Mouse (Mus musculus) neural tube, embryonic 15.5 days (tissue): Measurements from ENCODE around the gene Gm29735. TPM values are rescaled to one million over a fixed set of nuclear protein-coding genes. Genes with fewer than 3 reads are reported as not detected.
"Not testable (repeated sequence)": the region's sequence is repeated elsewhere in the genome, so short reads cannot be mapped to it uniquely, and the experiment has no call there.

Source experiments
- ATAC-seq: fragments of 200-750 bp; cut with Nextera tagmentation; 2 replicates; pipeline ENCODE4 v1.8.0; 2017; ENCODE audit warnings: mild to moderate bottlenecking, moderate TSS enrichment, moderate library complexity; ENCODE audit not compliant: low FRiP score
- H3K27ac ChIP-seq: fragments of 300-500 bp; sonication (generic); replicated peaks from 2 replicates; pipeline ENCODE4 v1.5.1; 2015; ENCODE audit warnings: mild to moderate bottlenecking, inconsistent platforms
- H3K27me3 ChIP-seq: fragments of 300-500 bp; sonication (generic); replicated peaks from 2 replicates; pipeline ENCODE4 v1.6.1; 2015; ENCODE audit warnings: inconsistent platforms
- H3K36me3 ChIP-seq: fragments of 300-500 bp; sonication (generic); 2 replicates; pipeline ENCODE4 v1.6.1; 2015; ENCODE audit warnings: inconsistent platforms
- H3K4me1 ChIP-seq: fragments of 300-500 bp; sonication (generic); 2 replicates; pipeline ENCODE4 v1.6.1; 2015; ENCODE audit warnings: inconsistent platforms
- H3K4me2 ChIP-seq: fragments of 300-500 bp; sonication (generic); 2 replicates; pipeline ENCODE4 v1.6.1; 2015; ENCODE audit warnings: inconsistent platforms, mild to moderate bottlenecking, moderate library complexity
- H3K4me3 ChIP-seq: fragments of 300-500 bp; sonication (generic); replicated peaks from 2 replicates; pipeline ENCODE4 v1.5.1; 2015; ENCODE audit warnings: mild to moderate bottlenecking, inconsistent platforms
- H3K9ac ChIP-seq: fragments of 300-500 bp; sonication (generic); replicated peaks from 2 replicates; pipeline ENCODE4 v1.6.1; 2015; ENCODE audit warnings: mild to moderate bottlenecking, inconsistent platforms
- H3K9me3 ChIP-seq: fragments of 300-500 bp; sonication (generic); replicated peaks from 2 replicates; pipeline ENCODE4 v1.6.1; 2016; ENCODE audit warnings: inconsistent platforms
- WGBS: fragments of 180-500 bp; shearing (Covaris S2); methylation state at CpG from one replicate; pipeline ENCODE4 v1.1.7; 2015; ENCODE audit warnings: mixed read lengths; 5-methylcytosine and 5-hydroxymethylcytosine counted together
- polyA plus RNA-seq: library from polyadenylated mRNA; unstranded; fragments of >200 nt; fragmentation: Nextera tagmentation; extraction: Ambion mirVana; gene quantifications from 2 replicates; pipeline ENCODE4 v1.2.1, GENCODE M21; 2015

The Gm29735 gene
- polyA plus RNA-seq, result not detected in 2 replicates

DNA sequence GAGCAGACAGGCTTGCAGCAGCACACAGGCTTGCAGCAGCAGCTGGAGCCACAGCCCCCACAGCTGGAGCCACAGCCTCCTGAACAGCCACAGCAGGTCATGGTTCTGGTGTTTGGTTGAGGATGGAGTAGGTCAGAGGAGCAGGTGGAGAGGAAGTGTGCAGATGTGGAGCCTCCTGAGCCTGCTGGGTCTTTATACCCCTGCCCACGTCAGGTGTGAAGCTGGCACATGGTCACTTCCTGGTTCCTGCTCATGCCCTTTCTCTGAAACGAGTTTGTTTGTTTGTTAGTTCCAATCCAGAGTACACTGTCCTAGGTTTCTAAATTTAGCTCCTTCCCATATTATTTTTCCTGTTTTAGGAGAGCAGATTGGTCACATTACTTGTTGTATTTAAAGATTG is at the start of gene Gm29735:
Gm29735 (minus strand) TSS at position 101 of the 400 bp plus-strand sequence.
- not testable (repeated sequence) for ATAC-seq, H3K4me1 ChIP-seq, H3K27ac ChIP-seq, H3K4me3 ChIP-seq, H3K27me3 ChIP-seq, H3K4me2 ChIP-seq, H3K9ac ChIP-seq, H3K9me3 ChIP-seq, H3K36me3 ChIP-seq
- WGBS, result 65% methylated on average over 2 of the region's 2 CpGs

DNA sequence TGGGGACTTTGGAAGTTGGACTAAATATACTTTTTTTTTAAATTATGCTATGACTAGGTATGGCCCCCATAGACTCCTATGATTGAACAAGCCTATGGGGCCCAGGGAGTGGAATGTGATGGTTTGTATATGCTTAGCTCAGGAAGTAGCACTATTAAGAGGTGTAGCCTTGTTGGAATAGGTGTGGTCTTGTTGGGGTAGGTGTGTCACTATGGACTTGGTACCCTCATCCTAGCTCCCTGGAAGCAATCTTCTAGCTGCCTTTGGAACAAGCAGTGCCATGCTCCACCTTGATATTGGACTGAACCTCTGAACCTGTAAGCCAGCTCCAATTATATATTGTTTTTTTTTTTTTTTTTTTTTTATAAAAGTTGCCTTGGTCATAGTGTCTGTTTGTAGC is 48.6 kb upstream of the Gm29735 start:
- no peaks in the 10 kb centered on the region for H3K27me3 ChIP-seq
- no peaks in the 10 kb centered on the region for H3K4me1 ChIP-seq
- no peak overlapping the region for H3K9ac ChIP-seq
- H3K27ac ChIP-seq, result no peak overlapping the region
- no peaks in the 10 kb centered on the region for H3K36me3 ChIP-seq
- H3K4me2 ChIP-seq, result no peak overlapping the region
- ATAC-seq, result no peak
- no peak overlapping the region for H3K4me3 ChIP-seq
- H3K9me3 ChIP-seq, result no peaks in the 10 kb centered on the region

DNA sequence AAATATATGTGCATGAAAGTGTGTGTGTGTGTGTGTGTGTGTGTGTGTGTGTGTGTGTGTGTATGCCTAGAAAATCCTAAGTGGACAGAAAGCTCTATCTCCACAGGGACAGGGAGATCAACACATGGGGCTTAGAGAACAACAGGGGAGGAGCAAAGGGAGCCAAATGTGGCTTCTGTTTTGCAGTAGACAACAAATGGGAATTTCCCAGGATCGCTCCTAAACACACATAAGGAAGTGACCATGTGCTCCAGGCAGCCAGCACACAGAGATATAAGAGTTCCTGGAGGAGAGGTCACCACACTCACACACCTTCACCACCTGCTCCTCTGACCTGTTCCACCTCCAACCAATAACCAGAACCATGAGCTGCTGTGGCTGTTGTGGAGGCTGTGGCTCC is 44.2 kb upstream of the Gm29735 start, which contains the start of gene Krtap5-3:
Krtap5-3 (plus strand) TSS at position 301 of the 400 bp plus-strand sequence.
- no peak within 1 kb of the TSS for H3K9ac ChIP-seq
- no peak within 1 kb of the TSS for H3K4me2 ChIP-seq
- H3K9me3 ChIP-seq, result no peaks in the 10 kb centered on the region
- H3K27ac ChIP-seq, result no peak within 1 kb of the TSS
- WGBS, result 80% methylated on average over 1 of the region's 1 CpGs
- H3K4me3 ChIP-seq, result no peak within 1 kb of the TSS
- H3K4me1 ChIP-seq, result no peaks in the 10 kb centered on the region
- no peaks in the 10 kb centered on the region for H3K27me3 ChIP-seq
- H3K36me3 ChIP-seq, result no peaks in the 10 kb centered on the region
- ATAC-seq, result no peak

DNA sequence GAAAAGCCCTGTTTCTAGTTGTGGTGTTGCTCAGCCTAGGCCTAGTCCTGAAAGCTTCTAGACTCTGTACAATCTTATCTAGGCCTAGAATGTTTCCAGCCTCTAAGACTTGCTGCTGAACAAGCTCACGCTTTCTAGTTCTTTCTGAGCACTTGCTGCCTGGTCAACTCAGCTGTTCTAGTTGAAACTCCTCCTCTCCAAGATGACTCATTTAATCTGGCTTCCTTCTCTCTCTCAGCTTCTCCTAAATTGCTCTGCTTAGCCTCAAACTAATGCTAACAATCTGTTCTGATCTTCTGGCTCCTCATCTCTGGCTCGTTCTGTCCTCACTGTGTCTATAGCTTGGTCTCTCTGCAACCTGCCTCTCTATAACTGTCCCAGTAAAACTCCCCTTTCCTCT is 41.8 kb upstream of the Gm29735 start:
- H3K27ac ChIP-seq, result no peak overlapping the region
- no peak overlapping the region for H3K4me3 ChIP-seq
- ATAC-seq, result no peak
- no peak overlapping the region for H3K4me2 ChIP-seq
- H3K4me1 ChIP-seq, result no peaks in the 10 kb centered on the region
- WGBS, result 83% methylated on average over 2 of the region's 2 CpGs
- H3K9ac ChIP-seq, result no peak overlapping the region
- no peaks in the 10 kb centered on the region for H3K27me3 ChIP-seq
- H3K9me3 ChIP-seq, result no peaks in the 10 kb centered on the region
- H3K36me3 ChIP-seq, result no peaks in the 10 kb centered on the region

DNA sequence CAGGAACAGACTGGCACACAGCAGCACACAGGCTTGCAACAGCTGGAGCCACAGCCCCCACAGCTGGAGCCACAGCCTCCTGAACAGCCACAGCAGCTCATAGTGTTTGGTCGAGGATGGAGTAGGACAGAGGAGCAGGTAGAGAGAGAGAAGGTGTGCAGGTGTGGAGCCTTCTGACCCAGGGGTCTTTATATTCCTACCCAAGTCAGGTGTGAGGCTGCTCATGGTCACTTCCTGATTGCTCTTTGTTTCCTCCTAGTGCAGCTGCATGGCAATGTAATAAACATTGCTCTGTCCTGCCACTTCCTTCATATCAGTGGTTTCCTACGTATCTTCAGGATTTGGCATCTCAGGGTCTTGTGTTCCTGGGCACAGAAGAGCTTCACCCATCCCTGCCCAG is 33.4 kb upstream of the Gm29735 start, which contains the start of gene Gm10153:
Gm10153 (minus strand) TSS at position 101 of the 400 bp plus-strand sequence.
- Histone ChIP-seq H3K4me3 (no peak within 1 kb of the TSS), H3K9ac (no peak within 1 kb of the TSS), H3K36me3 (no peaks in the 10 kb centered on the region), H3K27ac (no peak within 1 kb of the TSS), H3K27me3 (no peaks in the 10 kb centered on the region), H3K4me1 (no peaks in the 10 kb centered on the region), H3K9me3 (no peaks in the 10 kb centered on the region), H3K4me2 (no peak within 1 kb of the TSS)
- WGBS, result 55% methylated on average over 2 of the region's 2 CpGs
- no peak for ATAC-seq

DNA sequence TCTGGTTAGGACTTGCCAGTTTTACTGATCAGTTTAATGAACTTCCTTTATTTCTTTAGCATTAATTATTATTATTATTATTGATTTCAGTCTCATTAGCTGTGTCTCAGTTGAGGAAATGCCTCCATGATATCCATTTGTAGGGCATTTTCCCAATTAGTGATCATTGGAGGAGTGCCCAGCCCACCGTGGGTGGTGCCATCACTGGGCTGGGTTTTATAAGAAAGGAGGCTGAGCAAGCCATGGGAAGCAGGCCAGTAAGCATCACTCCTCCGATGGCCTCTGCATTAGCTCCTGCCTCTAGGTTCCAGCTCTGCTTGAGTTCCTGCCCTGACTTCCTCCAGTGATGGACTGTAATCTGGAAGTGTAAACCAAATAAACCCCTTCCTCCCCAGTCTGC is 31.2 kb upstream of the Gm29735 start:
- H3K27ac ChIP-seq, result no peak overlapping the region
- no peak for ATAC-seq
- H3K4me2 ChIP-seq, result no peak overlapping the region
- H3K4me1 ChIP-seq, result no peaks in the 10 kb centered on the region
- 75% methylated on average over 2 of the region's 2 CpGs for WGBS
- H3K36me3 ChIP-seq, result no peaks in the 10 kb centered on the region
- H3K9ac ChIP-seq, result no peak overlapping the region
- no peak overlapping the region for H3K4me3 ChIP-seq
- no peaks in the 10 kb centered on the region for H3K27me3 ChIP-seq
- no peaks in the 10 kb centered on the region for H3K9me3 ChIP-seq

DNA sequence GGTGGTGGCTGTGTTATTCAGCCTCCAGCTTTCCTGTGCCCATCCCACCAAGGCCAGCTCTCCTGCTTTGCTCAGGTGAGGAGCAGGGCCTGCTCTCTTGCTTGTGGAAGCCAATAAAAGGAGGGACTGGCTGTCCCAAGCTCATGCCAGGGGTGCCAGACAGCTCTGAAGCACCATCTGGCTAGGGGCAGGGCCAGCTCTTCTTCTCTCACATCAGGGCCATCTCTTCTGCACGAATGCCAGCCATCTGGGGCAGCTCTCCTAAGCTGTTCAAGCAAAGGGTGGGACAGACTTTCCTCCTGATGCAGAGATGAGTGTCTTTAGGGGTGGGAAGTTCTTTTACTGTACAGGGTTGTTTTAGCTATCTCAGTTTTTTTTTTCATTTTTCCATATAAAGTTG is 24.1 kb upstream of the Gm29735 start:
- H3K36me3 ChIP-seq, result no peaks in the 10 kb centered on the region
- no peak overlapping the region for H3K27ac ChIP-seq
- no peak for ATAC-seq
- WGBS, result 67% methylated on average over 1 of the region's 1 CpGs
- H3K4me3 ChIP-seq, result no peak overlapping the region
- H3K4me1 ChIP-seq, result no peaks in the 10 kb centered on the region
- H3K27me3 ChIP-seq, result no peaks in the 10 kb centered on the region
- no peak overlapping the region for H3K4me2 ChIP-seq
- H3K9me3 ChIP-seq, result no peaks in the 10 kb centered on the region
- H3K9ac ChIP-seq, result no peak overlapping the region

DNA sequence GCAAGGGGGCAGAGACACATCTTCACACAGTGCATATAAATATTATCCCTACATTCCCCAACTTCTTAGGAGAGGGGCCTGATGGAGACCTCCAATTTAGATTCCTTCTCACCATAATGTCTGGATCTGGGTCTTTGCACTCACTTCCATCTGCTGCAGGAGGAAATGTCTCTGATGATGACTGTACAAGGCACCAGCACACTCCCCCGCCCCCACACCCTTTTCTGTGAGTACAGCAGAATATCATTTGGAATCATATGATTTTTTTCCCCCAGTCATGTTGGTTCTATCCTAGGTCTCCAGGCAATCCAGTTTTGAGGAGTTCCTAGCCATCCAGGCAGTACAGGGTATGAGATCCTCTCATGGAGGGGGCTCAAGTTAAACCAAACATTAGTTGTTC is 21.8 kb upstream of the Gm29735 start:
- Histone ChIP-seq H3K9ac (no peak overlapping the region), H3K36me3 (no peaks in the 10 kb centered on the region), H3K27ac (no peak overlapping the region), H3K9me3 (no peaks in the 10 kb centered on the region), H3K4me2 (no peak overlapping the region), H3K4me3 (no peak overlapping the region), H3K27me3 (no peaks in the 10 kb centered on the region), H3K4me1 (no peaks in the 10 kb centered on the region)
- no peak for ATAC-seq
- 84% methylated on average over 1 of the region's 1 CpGs for WGBS

DNA sequence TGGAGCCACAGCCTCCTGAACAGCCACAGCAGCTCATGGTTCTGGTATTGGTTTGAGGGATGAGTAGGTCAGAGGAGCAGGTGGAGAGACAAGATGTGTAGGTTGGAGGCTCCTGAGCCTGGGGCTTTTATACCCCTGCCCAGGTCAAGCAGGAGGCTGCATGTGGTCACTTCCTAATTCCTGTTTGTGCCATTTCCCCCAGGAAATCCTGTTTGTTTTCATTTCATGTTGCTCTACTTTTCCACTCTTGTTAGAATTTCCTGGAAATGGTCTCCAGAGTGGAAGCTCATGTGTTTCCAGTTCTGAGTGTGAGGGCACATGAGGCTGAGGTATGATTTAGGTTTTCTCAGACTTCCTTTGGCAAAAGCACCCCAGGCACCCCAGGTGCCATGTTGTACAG is 19.0 kb upstream of the Gm29735 start, which contains the start of gene Krtap5-2:
Krtap5-2 (minus strand) TSS at position 101 of the 400 bp plus-strand sequence.
- not testable (repeated sequence) for H3K27me3 ChIP-seq, H3K36me3 ChIP-seq, H3K27ac ChIP-seq, ATAC-seq, H3K4me1 ChIP-seq, H3K9ac ChIP-seq, H3K4me2 ChIP-seq, H3K9me3 ChIP-seq, H3K4me3 ChIP-seq

DNA sequence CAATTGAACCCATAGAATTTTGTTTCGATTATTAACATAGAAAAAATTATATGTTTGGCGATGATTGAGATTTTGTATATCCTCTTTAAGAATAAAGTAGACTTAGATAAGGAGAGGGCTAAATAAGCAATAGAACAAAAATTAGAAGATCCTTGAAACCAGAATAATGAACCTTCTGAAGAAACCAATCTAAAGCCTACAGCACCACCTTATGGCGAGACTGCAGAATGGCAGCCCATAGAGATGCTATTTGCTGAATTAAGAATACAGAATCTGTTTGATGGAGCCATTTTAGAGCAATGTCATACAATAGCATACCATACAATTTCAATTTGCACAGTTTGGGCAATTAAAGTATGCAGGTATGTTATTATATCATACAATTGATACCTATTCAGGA is 12.9 kb upstream of the Gm29735 start:
- no peak overlapping the region for H3K4me3 ChIP-seq
- no peak overlapping the region for H3K27ac ChIP-seq
- no peak overlapping the region for H3K9ac ChIP-seq
- no peak for ATAC-seq
- no peaks in the 10 kb centered on the region for H3K36me3 ChIP-seq
- 51% methylated on average over 3 of the region's 3 CpGs for WGBS
- no peaks in the 10 kb centered on the region for H3K9me3 ChIP-seq
- H3K27me3 ChIP-seq, result no peaks in the 10 kb centered on the region
- H3K4me2 ChIP-seq, result no peak overlapping the region
- no peaks in the 10 kb centered on the region for H3K4me1 ChIP-seq

DNA sequence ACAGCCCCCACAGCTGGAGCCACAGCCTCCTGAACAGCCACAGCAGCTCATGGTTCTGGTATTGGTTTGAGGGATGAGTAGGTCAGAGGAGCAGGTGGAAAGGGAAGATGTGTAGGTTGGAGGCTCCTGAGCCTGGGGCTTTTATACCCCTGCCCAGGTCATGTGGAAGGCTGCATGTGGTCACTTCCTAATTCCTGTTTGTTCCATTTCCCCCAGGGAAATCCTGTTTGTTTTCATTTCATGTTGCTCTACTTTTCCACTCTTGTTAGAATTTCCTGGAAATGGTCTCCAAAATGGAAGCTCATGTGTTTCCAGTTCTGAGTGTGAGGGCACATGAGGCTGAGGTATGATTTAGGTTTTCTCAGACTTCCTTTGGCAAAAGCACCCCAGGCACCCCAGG is 8.7 kb upstream of the Gm29735 start, which contains the start of gene Gm4553:
Gm4553 (minus strand) TSS at position 101 of the 400 bp plus-strand sequence.
- H3K4me3 ChIP-seq, ATAC-seq, H3K36me3 ChIP-seq, H3K4me1 ChIP-seq, H3K27ac ChIP-seq, H3K9ac ChIP-seq, H3K9me3 ChIP-seq, H3K4me2 ChIP-seq, H3K27me3 ChIP-seq: not testable (repeated sequence)

DNA sequence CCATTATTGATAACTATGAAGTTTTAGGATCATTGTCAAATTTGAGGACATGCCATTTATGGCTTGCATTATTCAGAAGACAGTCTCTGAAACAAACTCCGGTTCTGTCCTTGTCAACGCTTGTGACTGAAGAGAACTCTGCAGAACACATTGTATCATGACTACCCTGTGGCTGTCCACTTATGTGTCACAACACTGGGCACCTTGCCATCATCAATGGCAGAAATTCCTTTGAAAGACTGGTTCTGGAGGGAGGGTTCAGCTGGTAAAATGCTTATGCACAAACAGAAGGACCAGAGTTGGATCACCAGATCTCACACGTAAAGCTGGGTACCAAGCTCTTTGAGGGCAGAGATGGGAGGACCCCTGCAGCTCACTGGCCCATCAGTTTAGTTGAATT is 2.5 kb upstream of the Gm29735 start:
- ATAC-seq, result no peak
- Histone ChIP-seq H3K36me3 (no peaks in the 10 kb centered on the region), H3K27ac (no peak overlapping the region), H3K9me3 (no peaks in the 10 kb centered on the region), H3K9ac (no peak overlapping the region), H3K4me2 (no peak overlapping the region), H3K27me3 (no peaks in the 10 kb centered on the region), H3K4me3 (no peak overlapping the region), H3K4me1 (no peaks in the 10 kb centered on the region)
- 93% methylated on average over 3 of the region's 3 CpGs for WGBS

DNA sequence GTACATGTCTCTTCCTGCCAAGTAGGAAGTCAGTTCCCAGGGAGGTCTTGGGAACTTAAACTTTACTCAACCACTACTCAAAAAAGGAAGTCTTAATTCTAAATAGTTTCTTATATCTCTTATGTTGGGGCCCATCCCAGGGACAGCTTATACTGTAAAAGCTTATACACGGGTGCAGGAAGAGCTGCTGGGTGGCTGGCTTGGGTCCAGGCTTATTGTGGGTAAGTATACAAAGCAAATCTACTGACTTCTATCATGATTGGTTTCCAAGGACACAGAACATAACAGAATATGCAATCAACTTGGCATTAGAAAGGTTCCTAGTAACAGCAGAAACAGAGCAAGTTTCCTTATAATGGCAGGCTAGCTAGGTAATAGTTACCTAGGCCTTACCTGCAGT is 1.6 kb downstream of the Gm29735 start:
- Histone ChIP-seq H3K9ac (no peak overlapping the region), H3K4me2 (no peak overlapping the region), H3K9me3 (no peaks in the 10 kb centered on the region), H3K27ac (no peak overlapping the region), H3K4me1 (no peaks in the 10 kb centered on the region), H3K4me3 (no peak overlapping the region), H3K27me3 (no peaks in the 10 kb centered on the region), H3K36me3 (no peaks in the 10 kb centered on the region)
- ATAC-seq, result no peak
- 68% methylated on average over 1 of the region's 1 CpGs for WGBS
